Mouse (Mus musculus) granulocyte monocyte progenitor cell, adult 5-6 weeks (primary cell): ENCODE results near the gene Fcrlb. TPM values are rescaled to one million over a fixed set of nuclear protein-coding genes. Genes with fewer than 3 reads are reported as not detected.
"Not testable (repeated sequence)": the region's sequence is repeated elsewhere in the genome, so short reads cannot be mapped to it uniquely, and the experiment has no call there.

Experiments
- ATAC-seq: replicated peaks from 2 replicates; pipeline ENCODE4 v1.8.0; 2016; ENCODE audit warnings: mild to moderate bottlenecking, moderate TSS enrichment, inconsistent platforms; ENCODE audit not compliant: poor library complexity, severe bottlenecking
- total RNA-seq, 2 experiments: library from RNA; stranded (forward) in 1 of 2; stranded (reverse) in 1 of 2; fragments of 200-712, 200-1000 nt in 1 of 2; fragments of >200 nt in 1 of 2; fragmentation: Nextera tagmentation in 1 of 2; gene quantifications; 2 replicates each; pipeline ENCODE4 v1.2.3; 2014 to 2017

The Fcrlb gene
- total RNA-seq (2014; fragmentation: Nextera tagmentation) (not detected in 2 replicates), total RNA-seq (2017) (not detected in 2 replicates)

DNA sequence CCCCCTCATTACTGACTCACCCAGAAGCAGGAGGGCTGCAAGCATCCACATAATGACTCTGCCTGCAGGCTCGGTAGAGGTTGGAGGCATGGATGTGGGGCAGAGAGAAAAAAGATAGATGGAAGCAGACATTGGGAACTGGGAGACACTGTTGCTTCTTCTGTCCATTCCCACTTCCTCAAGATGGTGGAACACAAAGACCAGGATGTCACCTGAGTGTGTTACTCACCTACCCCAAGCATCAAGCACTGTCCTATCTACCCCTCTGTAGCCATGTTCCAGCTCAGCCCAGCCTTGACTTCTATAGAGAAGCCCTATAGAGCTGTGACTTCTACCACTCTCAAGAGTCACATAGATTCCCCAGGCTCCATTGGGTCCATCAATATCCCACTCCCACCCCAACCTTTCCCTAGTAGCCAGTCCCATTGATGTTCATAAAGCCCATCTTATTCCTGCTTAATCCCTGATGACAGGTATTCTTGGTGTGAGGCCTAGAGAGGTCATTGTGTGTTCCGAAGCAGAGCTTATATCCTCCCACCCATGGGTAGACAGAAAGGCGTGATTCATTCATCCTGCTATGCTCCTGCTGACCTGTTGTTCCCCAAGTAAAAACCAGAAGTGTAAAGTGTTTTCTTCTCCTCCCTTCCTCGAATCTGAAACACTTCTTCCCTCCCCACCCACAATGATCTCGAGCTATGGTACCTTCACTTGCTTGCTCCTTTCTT is at the start of gene Fcrlb:
Gene Fcrlb (minus strand): TSS at position 51 of the 725 bp plus-strand sequence.
- ATAC-seq, result no peak

DNA sequence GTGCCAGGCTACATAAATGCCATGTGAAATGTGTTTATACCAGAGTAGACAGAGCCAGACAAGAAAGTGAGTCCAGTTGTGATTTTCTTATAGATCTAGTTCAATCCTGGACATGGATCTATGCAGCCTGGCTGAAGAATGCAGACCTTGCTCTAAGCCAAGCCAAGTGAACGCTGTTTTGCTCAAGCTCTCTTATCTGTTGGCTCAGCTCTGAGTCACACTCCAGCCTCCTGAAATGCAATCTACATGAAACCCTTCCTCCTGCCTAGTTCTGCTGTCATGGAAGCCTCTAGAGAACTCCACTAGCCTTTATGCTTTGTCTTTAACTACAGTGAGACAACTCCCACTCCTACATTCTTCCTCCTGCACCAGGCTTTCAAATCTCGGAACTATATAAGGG is 49.6 kb upstream of the Fcrlb start:
- no peak for ATAC-seq

DNA sequence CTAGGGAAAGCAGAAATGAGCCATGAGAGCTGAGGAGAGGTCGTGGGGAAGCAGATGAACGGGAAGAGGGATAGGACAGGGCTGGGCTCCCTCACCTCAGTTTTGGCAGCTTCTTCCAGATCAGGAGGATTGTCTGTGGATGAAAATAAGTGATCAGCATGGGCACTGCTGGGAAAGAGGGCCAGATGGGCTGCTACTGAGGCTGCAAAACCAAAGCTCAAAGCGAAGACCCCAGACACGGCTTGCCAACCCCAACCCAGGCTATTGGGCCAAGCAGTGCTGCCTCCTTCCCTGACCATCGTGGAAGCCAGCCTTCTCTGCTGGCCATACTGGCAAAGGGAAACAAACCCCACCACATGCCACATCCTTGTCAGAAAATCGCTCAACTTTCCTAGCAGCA is 48.4 kb upstream of the Fcrlb start:
- ATAC-seq, result no peak

DNA sequence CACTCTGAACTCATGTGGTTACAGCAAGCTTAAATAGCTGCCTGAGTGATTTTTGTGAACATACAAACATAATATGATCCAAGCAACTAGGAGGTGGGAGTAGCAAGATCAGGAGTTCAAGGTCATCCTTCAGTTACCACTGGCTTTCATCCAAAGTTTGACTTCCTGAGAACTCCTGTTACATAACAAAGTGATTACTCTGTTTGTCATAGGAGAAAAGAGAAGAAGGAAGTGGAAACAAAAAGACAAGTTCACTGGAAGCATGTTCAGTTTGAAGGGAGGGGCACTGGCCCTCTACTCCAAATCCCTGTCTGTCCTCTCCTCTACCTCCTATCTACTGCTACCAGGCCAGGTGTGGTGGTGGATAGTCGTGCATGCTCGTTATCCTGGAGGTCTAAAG is 47.0 kb upstream of the Fcrlb start:
- peak; percentile 88 for ATAC-seq

DNA sequence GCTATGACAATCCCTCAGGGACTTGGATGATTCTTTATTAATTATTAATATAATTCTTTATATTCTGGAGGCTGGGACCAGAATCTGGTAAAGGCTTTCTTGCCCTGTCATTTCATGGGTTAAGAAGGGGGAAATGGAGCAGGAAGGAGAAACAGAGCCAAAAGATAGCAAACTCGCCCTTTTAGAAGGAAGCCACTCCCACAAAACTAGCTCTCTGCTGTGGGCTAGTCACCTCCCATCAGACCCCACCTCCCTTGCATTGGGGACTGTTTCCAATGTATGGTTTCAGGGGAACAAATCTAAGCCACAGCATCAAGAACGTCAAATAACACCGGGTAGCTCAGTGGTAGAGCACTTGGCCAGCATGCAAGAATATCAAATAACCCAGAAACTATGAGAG is 45.5 kb upstream of the Fcrlb start:
- peak; percentile 30; the same call in 1 of the 2 replicates for ATAC-seq

DNA sequence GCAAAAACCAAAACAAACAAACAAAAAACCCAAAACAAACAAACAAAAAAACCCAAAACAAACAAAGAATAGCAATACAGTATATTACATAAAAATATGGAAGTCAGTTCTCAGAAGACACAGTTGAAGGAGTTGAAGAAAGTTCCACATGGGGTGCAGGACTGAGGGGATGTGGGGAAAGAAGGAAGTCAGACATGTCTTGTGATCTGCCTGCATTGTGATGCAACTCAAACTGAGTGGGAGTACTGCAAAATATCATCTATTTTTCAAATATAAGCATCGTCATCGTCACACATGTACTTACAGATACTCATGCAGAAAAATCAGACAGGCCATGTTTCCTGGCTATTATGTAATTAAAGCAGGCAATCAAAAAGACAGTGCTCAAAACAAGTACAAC is 40.5 kb upstream of the Fcrlb start:
- ATAC-seq, result peak; percentile 100

DNA sequence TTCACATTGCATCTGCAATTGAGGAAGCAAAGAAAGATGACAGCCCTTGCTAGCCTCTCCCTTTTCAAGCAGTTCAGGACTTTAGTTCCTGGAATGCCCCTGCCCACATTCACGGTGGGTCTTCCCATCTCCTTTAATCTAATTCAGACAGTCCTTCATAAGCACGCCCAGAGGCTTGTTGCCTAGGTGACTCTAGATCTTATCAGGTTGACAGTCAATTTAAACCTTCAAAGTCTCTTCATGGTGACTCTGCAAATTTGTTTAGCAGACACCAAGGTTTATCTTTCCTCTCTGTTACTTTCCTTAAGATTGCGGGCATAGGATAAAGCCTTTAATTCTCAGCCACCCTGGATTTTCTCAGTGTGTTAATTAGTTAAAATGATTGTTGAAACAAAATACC is 38.0 kb upstream of the Fcrlb start:
- no peak for ATAC-seq

DNA sequence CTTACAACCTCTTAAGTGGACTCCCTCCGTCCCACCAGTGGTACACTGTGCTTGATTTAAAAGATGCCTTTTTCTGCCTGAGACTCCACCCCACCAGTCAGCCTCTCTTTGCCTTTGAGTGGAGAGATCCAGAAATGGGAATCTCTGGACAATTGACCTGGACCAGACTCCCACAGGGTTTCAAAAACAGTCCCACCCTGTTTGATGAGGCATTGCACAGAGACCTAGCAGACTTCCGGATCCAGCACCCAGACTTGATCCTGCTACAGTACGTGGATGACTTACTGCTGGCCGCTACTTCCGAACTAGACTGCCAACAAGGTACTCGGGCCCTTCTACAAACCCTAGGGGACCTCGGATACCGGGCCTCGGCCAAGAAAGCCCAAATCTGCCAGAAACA is 32.2 kb upstream of the Fcrlb start:
- ATAC-seq, result not testable (repeated sequence)

DNA sequence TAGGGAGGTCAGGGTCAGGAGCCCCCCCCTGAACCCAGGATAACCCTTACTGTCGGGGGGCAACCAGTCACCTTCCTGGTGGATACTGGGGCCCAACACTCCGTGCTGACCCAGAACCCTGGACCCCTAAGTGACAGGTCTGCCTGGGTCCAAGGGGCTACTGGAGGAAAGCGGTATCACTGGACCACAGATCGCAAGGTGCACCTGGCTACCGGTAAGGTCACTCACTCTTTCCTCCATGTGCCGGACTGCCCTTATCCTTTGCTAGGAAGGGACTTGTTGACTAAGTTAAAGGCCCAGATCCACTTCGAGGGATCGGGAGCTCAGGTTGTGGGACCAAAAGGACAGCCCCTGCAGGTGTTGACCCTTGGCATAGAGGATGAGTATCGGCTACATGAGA is 31.4 kb upstream of the Fcrlb start:
- not testable (repeated sequence) for ATAC-seq

DNA sequence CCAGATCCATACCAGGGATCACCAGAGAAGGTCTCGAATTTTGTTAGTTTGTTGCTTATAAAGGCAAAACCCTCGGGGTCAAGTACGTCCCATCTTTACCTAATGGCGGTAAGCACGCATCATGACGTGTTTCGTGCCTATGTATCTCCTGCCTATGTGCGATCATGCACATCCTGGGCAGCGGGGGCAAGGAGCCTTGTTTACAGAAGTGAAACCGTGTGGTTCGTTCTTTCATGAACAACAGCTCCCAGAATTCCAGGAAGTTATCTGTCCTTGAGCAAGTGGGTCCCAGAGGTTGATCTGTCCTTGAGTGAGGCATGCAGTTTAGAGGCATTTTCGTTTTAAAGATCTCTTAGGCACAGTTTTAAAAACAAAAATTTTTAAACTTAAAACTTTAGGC is 26.5 kb upstream of the Fcrlb start:
- ATAC-seq, result peak; percentile 90

DNA sequence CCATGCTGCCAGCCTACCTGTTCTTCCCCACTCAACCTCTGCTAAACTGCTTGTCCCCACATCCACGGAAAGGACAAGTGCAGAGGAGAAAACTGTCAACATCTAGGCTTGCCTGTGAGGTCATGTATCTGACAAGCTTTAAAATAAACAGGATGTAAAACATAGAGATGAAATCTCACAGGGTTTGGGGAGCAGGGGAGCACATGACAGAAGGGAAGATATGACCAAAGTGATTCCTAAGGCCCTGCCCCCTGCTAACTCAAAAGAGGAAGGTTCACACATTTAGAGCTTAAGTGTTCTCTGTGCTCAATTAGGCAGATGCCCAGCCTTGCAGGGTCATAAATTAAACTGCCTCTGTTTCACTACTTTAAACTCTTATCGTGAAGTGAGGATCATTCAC is 21.6 kb upstream of the Fcrlb start:
- ATAC-seq, result peak; percentile 72

DNA sequence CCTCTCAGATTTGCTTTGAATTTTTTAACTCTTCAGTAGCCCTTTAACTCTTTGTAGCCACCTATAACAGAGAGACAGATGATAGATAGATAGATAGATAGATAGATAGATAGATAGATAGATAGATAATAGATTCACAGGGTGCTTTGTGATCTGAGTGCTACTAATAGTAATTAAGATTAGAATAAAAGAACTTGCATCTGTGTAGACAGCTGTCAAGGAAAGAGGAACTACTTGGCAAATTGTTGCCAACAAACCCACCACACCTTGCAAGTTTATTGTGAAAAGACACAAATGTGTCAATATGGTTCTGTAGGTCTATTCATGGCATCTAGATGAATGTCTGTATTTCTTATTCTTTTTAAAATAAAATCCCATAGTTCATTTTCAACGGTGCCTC is 21.2 kb upstream of the Fcrlb start:
- peak; percentile 56 for ATAC-seq

DNA sequence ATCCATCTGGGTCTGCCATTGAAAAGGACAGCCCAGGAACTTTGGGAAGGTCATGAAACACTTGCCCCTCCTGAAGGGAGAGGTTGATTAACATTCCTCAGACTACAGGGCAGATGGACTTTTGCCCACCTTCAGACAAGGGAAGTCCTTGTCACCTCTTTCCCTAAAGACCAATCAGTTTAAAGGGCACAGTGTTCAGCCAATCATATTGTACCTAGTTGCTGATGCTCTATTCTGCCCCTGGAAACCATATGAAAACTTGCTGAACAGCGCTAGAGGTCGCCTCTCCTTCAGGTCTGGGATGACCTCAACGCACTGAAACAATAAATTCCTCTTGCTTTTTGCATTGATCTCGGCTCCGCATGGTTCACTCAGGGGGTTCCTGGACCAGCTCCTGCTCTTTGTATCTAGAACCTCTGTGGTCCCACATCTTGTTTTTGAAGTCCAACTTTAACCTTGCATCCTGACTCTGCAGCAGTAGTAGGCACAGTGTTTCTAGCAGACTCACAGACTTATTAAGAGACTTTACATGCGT is 20.7 kb upstream of the Fcrlb start:
- ATAC-seq, result no peak

DNA sequence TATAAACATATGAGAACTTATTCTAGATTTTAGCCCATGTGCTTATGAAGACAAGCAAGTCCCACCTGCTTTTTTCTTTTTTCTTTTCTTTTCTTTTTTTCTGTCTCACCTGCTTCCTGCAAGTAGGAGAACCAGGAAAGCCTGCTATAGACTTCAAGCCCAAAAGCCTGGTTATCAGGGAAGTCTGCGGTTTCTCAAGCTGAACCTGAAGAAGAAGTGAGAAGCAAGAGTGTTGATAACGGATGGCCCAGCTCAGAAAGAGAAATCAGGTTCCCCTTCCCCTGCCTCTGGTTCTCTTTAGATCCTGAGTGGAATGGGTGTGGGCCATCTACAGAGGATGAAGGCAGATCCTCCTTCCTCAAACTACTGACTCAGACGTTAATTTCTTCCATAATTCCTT is 19.3 kb upstream of the Fcrlb start:
- ATAC-seq, result peak; percentile 17; the same call in 1 of the 2 replicates

DNA sequence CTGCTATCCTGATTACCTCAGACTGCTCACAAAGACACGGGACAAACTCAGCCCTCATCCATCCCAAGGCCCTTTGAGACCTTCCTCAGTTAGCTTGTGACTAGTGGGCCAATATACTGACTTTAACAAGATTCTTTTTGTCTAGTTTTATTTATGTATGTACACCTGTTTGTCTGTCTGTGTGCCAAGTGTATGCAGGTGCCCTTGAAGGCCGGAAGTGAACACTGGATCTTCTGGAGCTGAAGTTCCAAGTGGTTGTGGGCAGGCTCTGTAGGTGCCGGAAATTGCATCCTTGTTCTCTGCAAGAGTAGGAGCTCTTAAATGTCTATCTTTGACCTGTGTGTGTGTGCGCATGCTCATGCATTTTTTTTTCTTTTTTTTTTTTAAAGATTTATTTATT is 16.5 kb upstream of the Fcrlb start:
- no peak for ATAC-seq

DNA sequence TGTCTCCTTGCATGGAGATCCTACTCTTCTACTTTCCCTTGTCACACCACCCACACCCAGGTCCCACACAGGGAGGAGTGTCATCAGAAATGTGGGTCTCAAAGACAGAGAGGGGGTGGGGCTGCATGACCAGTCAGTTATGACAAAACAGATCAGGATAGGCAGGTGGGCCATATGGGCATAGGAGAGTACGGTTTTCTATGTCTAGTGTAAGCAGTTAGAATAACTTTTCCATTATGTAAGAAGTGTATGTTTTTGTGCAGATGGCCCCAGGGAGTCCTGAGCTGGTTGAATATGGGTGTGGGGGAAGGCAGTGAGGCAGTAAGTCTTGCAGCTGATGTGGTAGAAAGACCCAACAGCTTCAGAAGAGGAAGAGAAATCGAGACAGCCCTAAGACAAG is 15.7 kb upstream of the Fcrlb start:
- no peak; the same call in 1 of the 2 replicates for ATAC-seq

DNA sequence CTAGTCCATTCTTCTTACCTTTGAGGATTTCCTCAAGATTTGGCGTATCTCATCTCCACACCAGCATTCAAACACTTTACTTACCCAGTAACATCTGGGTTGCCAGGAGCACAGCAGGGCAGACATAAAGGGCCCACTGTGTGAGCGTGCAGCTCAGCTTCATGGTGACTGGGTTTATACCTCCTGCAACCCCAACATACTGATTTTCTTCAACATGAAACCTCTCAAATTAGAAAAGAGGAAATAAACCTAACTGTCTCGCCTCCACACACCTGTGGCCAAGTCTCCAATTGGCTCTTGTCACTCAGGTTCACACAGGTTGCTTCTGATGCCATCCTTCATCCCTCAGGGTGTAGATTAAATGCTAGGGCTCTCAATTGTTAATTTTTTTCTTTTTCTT is 14.6 kb upstream of the Fcrlb start, which contains the start of gene Fcrla:
Gene Fcrla (minus strand): TSS at position 206 of the 400 bp plus-strand sequence.
- ATAC-seq, result no peak

DNA sequence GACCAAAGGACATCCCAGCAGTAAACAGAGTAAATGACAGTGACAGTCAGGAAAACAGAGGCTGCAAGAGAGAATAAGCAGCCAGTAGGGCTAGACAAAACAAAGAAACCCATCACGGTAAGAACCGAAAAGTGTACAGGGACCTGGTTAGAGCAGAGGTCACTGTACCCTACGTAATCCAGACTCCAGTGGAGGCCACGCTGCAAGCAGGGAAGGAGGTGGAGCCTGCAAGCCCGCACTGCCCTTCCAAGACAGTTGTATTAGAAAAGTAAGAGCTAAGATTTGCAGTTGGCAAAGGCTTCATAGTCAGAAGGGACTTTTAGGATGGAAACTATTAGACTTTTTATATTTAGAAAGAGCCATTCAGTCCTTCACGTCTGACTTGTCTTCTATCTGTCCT is 14.2 kb upstream of the Fcrlb start:
- ATAC-seq, result no peak

DNA sequence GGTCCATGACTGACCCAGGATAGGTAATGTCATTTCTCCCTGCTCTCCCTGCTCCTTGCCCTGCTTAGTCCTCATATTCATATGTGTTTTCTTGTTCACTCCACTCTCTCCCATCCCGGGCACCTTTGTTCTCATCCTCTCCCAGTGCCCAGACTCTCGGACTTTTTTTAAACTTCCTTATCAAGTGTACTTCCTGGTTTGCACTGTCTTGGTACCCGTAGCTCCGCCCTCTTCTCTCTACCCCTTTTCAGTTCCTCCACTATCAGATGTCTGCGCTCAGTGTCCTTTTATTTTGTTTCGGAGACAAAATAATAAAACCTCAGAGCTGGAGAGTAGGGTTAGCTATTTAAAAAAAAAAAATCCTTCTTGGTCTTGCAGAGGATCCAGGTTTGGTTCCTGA is 11.7 kb upstream of the Fcrlb start:
- peak; percentile 94 for ATAC-seq

DNA sequence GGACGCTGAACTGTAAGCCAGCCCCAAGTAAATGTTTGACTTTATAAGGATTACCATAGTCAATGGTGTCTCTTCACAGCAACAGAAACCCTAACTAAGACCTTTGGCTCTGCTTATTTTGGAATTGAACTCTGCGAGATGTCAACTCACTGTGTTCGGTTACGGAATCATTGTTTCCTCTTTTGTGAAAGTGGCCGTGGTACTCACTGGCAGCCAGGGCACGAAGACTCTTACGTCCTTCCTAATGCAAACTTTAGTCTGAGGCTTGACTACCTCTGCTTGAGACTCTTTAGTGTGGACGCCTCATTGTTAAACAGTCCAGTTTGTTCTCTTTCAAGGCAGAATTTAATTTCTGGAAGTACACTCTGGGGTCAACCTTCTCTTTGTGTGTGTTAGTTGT is 6.6 kb upstream of the Fcrlb start:
- ATAC-seq, result peak; percentile 72

DNA sequence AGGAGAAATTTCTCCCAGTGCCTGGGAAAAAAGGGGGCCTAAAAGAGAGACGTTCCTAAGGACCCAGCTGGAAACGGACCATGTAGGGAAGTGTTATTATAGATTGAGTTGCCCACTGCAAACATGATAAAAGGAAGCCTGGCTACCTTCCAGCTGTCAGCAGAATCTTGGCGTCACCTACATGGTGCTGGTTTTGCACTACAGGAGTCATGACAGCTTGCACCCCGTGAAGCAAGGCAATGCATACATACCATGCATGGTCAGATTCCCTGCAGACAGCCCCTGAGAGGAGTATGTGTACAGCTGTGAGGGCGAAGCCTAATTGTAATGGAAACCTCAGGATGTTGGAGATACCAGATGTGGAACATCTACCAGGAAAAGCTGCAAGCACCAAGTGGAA is 2.9 kb upstream of the Fcrlb start:
- no peak for ATAC-seq
